Comparison of ENCODE assay signal across 11 mouse cellular contexts in genomic region chr1:35849406-35850190, GRCm38 (mm10).
A peak's percentile ranks its signal among the peaks of the same experiment; 100 is the strongest.
DNase-seq lines count a peak whose midpoint lies in the region; ATAC-seq and TF ChIP-seq lines count a peak whose summit lies in the region.
"Had no signal": no experiment of that assay in that cellular context is flagged by ENCODE, and none has a peak within 500 bp of the region (broad histone marks: within the 10 kb centered on the region; RNA-seq: fewer than 3 reads in every experiment).

No protein-coding gene starts in this region.

- H3K27ac ChIP-seq in lung, embryonic 14.5 days (ENCODE audit: low read depth) = peak overlapping the region; percentile 52; the same call in 1 of the 2 replicates
- H3K27ac ChIP-seq: hindbrain, embryonic 14.5 days; limb, embryonic 12.5 days; midbrain, embryonic 15.5 days had no signal

- no peaks in the 10 kb centered on the region for H3K27me3 ChIP-seq in lung, embryonic 14.5 days (ENCODE audit: insufficient read depth, low read length)
- H3K27me3 ChIP-seq: limb, embryonic 12.5 days; midbrain, embryonic 15.5 days had no signal

- peak overlapping the region; percentile 33; the same call in 1 of the 2 replicates for H3K4me2 ChIP-seq in lung, embryonic 14.5 days
- H3K4me2 ChIP-seq: hindbrain, embryonic 14.5 days; limb, embryonic 12.5 days; midbrain, embryonic 15.5 days had no signal

- no peaks in the 10 kb centered on the region for H3K36me3 ChIP-seq in lung, embryonic 14.5 days (ENCODE audit: insufficient read depth)
- H3K36me3 ChIP-seq: limb, embryonic 12.5 days; midbrain, embryonic 15.5 days had no signal

- no peak overlapping the region for H3K4me3 ChIP-seq in lung, embryonic 14.5 days (ENCODE audit: low read depth, low read length)
- H3K4me3 ChIP-seq: limb, embryonic 12.5 days; midbrain, embryonic 15.5 days had no signal

- no peak for TF ChIP-seq POLR2A in brain, embryonic 14.5 days (IDR thresholded peaks at IDR 0.05; ENCODE audit: borderline replicate concordance, extremely low read depth, insufficient read depth, insufficient read length, poor library complexity, severe bottlenecking)

- no peak overlapping the region for H3K9ac ChIP-seq in lung, embryonic 14.5 days
- H3K9ac ChIP-seq: hindbrain, embryonic 14.5 days; limb, embryonic 12.5 days; midbrain, embryonic 15.5 days had no signal

- TF ChIP-seq CTCF in lung, embryonic 14.5 days (IDR thresholded peaks at IDR 0.05; ENCODE audit: low read depth) = no peak
- no peak for TF ChIP-seq CTCF in brain, embryonic 14.5 days (IDR thresholded peaks at IDR 0.05; ENCODE audit: borderline replicate concordance, extremely low read depth, insufficient read depth, insufficient read length)

- ATAC-seq in frontal cortex, adult (ENCODE audit: low TSS enrichment) = 0 out of 2 replicates have a peak, but pooled peaks have one; percentile 31
- peak; percentile 50; the same call in 1 of the 2 replicates for ATAC-seq in lung, embryonic 14.5 days (ENCODE audit: insufficient read depth)

- WGBS in lung, embryonic 14.5 days = 65% methylated on average over 11 of the region's 11 CpGs

- H3K4me1 ChIP-seq in lung, embryonic 14.5 days (ENCODE audit: insufficient read depth) = no peaks in the 10 kb centered on the region
- H3K4me1 ChIP-seq: limb, embryonic 12.5 days; midbrain, embryonic 15.5 days had no signal

- DNase-seq in frontal cortex, postnatal 14 days (ENCODE audit: low spot score in 2 of 2) = no peak
- peak; percentile 59 for DNase-seq in lung, embryonic 14.5 days
- no peak for DNase-seq in lung, postnatal 36 days
- DNase-seq in brain, embryonic 14.5 days (ENCODE audit: low read depth) = peak; percentile 82
- DNase-seq in lung, postnatal 10 days = peak; percentile 40
- no peak for DNase-seq in thymus, postnatal 4 days
- no peak for DNase-seq in embryo, embryonic 9.5 days (ENCODE audit: extremely low spot score)

- H3K9me3 ChIP-seq in lung, embryonic 14.5 days (ENCODE audit: low read depth, low read length) = no peaks in the 10 kb centered on the region
- H3K9me3 ChIP-seq: limb, embryonic 12.5 days; midbrain, embryonic 15.5 days had no signal

Comparison
In these comparisons a context has a peak if more than half of its experiments do, and no peak if none do; other contexts are left out.
1. DNase-seq: peak in lung, embryonic 14.5 days (single experiment), brain, embryonic 14.5 days (single experiment) and lung, postnatal 10 days (single experiment); none in frontal cortex, postnatal 14 days (0 of 2), lung, postnatal 36 days (single experiment), thymus, postnatal 4 days (single experiment) and embryo, embryonic 9.5 days (single experiment).